Mouse (Mus musculus): ENCODE measurements around the gene Uqcc2. TPM values are rescaled to one million over a fixed set of nuclear protein-coding genes. Genes with fewer than 3 reads are reported as not detected.

Uqcc2 gene
- polyA plus RNA-seq, 1 experiment = 630 TPM

- no peak overlapping the region for H3K4me3 ChIP-seq (ENCODE audit: insufficient read depth, poor library complexity, severe bottlenecking)
These were observed 38.7 kb upstream of the Uqcc2 start for GRCm38 (mm10) chr17:27172459-27172858.

DNA sequence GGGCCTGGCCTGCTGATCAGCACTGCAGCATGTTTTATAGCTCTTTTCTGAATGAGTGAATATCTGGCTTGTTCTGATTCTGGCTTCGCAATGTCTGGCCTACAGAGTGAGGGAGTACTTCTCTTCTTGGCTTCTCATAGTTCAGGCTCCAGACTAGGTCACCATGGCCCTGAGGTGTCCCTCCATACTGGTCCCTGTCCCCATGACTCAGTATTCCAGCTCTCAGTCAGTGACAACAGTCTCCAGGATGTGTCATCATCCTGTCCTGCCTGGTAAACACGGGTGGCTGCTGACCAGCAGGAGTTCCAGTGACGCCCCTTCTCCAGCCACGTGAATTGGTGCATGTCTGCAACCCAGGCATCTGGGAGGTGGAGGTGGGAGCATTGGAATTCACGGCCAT lies 37.4 kb upstream of the Uqcc2 start:
- TF ChIP-seq MYOD1 (IDR thresholded peaks at IDR 0.05; ENCODE audit: control insufficient read depth, insufficient read length, low read depth) (no peak), MYOG (IDR thresholded peaks at IDR 0.05; ENCODE audit: control insufficient read depth, extremely low read depth, insufficient read length) (no peak), CTCF (IDR thresholded peaks at IDR 0.05; ENCODE audit: control insufficient read depth, insufficient read depth, insufficient read length) (no peak), MAX (IDR thresholded peaks at IDR 0.05) (no peak), FOSL1 (IDR thresholded peaks at IDR 0.05; ENCODE audit: insufficient read depth, low read length, poor library complexity, severe bottlenecking) (no peak), USF1 (IDR thresholded peaks at IDR 0.05; ENCODE audit: low read depth) (no peak), CEBPB (IDR thresholded peaks at IDR 0.05; ENCODE audit: low read depth) (no peak)
- Histone ChIP-seq H3K36me3 (ENCODE audit: control insufficient read depth, insufficient read depth) (no peaks in the 10 kb centered on the region), H3ac (ENCODE audit: control insufficient read depth, insufficient read length, low read depth) (no peak overlapping the region), H3K4me3 (ENCODE audit: insufficient read depth, poor library complexity, severe bottlenecking) (no peak overlapping the region), H3K27me3 (ENCODE audit: control insufficient read depth, insufficient read depth, insufficient read length) (no peaks in the 10 kb centered on the region), H3K79me3 (ENCODE audit: low read depth) (no peaks in the 10 kb centered on the region), H3K79me2 (ENCODE audit: control insufficient read depth, insufficient read depth) (no peaks in the 10 kb centered on the region)

More at GRCm38 (mm10) chr17:27172459-27172858, 38.7 kb upstream of the Uqcc2 start:
- no peaks in the 10 kb centered on the region for H3K27me3 ChIP-seq (ENCODE audit: control insufficient read depth, insufficient read depth, insufficient read length)
- H3K79me2 ChIP-seq (ENCODE audit: control insufficient read depth, insufficient read depth) = no peaks in the 10 kb centered on the region
- H3ac ChIP-seq (ENCODE audit: control insufficient read depth, insufficient read length, low read depth) = no peak overlapping the region
- H3K79me3 ChIP-seq (ENCODE audit: low read depth) = no peaks in the 10 kb centered on the region
- H3K36me3 ChIP-seq (ENCODE audit: control insufficient read depth, insufficient read depth) = no peaks in the 10 kb centered on the region
- no peak for TF ChIP-seq MYOG (IDR thresholded peaks at IDR 0.05; ENCODE audit: control insufficient read depth, extremely low read depth, insufficient read length)
- TF ChIP-seq USF1 (IDR thresholded peaks at IDR 0.05; ENCODE audit: low read depth) = no peak
- no peak for TF ChIP-seq FOSL1 (IDR thresholded peaks at IDR 0.05; ENCODE audit: insufficient read depth, low read length, poor library complexity, severe bottlenecking)
- no peak for TF ChIP-seq CTCF (IDR thresholded peaks at IDR 0.05; ENCODE audit: control insufficient read depth, insufficient read depth, insufficient read length)
- TF ChIP-seq MAX (IDR thresholded peaks at IDR 0.05) = no peak
- no peak for TF ChIP-seq CEBPB (IDR thresholded peaks at IDR 0.05; ENCODE audit: low read depth)
- TF ChIP-seq MYOD1 (IDR thresholded peaks at IDR 0.05; ENCODE audit: control insufficient read depth, insufficient read length, low read depth) = no peak

DNA sequence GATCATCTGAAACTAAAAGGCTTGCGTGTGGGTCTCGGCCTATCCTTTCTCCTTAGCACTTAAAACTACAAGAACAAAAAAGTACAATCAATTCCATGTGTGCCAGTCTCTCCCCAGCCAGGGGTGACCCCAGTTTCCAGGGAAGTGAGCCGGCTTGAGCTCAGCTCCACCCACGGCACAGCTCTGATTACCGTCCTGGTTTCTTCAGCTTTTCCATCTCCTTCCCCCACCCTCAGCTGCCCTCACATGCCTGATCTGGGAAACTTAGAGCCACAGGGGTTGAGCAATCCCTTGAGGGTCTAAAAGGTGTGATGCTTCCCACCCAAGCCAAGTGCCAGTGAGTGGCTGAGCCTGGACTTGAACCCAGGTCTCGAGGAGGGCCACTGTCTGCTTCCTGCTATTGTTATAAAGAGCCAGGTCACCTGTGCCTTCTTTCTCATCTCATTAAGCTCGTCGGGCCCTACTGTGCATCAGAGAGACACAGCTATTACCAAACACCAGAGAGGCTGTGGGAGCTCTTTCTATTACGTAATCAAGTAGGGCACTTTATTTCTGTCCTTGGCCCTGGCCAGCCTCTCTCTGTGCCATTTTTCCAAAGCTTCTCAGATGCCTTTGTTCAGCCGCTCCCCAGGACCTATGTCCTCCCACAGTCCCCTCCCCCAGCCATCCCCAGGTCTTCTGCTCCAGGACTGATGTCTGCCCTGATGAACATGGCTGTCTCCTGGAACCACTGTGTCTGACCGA lies 36.4 kb upstream of the Uqcc2 start:
- H3K27me3 ChIP-seq (ENCODE audit: control insufficient read depth, insufficient read depth, insufficient read length) = no peaks in the 10 kb centered on the region
- no peaks in the 10 kb centered on the region for H3K79me3 ChIP-seq (ENCODE audit: low read depth)
- no peak for TF ChIP-seq CTCF (IDR thresholded peaks at IDR 0.05; ENCODE audit: control insufficient read depth, insufficient read depth, insufficient read length)
- no peak for TF ChIP-seq MYOG (IDR thresholded peaks at IDR 0.05; ENCODE audit: control insufficient read depth, extremely low read depth, insufficient read length)
- no peak for TF ChIP-seq MYOD1 (IDR thresholded peaks at IDR 0.05; ENCODE audit: control insufficient read depth, insufficient read length, low read depth)
- TF ChIP-seq FOSL1 (IDR thresholded peaks at IDR 0.05; ENCODE audit: insufficient read depth, low read length, poor library complexity, severe bottlenecking) = no peak
- TF ChIP-seq MAX (IDR thresholded peaks at IDR 0.05) = no peak
- TF ChIP-seq USF1 (IDR thresholded peaks at IDR 0.05; ENCODE audit: low read depth) = no peak
- TF ChIP-seq CEBPB (IDR thresholded peaks at IDR 0.05; ENCODE audit: low read depth) = no peak
- H3K79me2 ChIP-seq (ENCODE audit: control insufficient read depth, insufficient read depth) = no peaks in the 10 kb centered on the region
- H3K36me3 ChIP-seq (ENCODE audit: control insufficient read depth, insufficient read depth) = no peaks in the 10 kb centered on the region
- H3ac ChIP-seq (ENCODE audit: control insufficient read depth, insufficient read length, low read depth) = no peak overlapping the region
- no peak overlapping the region for H3K4me3 ChIP-seq (ENCODE audit: insufficient read depth, poor library complexity, severe bottlenecking)

DNA sequence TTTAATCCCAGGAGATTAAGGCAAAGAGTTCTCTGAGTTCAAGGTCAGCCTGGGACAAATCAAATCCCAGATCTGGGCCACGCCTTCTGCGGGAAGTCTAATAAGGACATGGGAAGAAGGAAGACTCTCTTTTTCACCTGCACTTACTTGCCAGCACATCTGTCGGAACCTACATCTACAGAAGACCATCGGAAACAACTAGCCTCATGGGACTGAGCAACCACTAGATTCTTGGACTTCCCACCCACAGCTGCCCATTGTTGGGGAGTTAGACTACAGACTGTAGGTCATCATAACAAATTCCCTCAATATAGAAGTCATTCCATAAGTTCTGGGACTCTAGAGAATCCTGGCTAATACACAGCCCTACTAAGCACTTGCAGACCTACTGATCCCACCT lies 34.9 kb upstream of the Uqcc2 start:
- Histone ChIP-seq H3ac (ENCODE audit: control insufficient read depth, insufficient read length, low read depth) (no peak overlapping the region), H3K27me3 (ENCODE audit: control insufficient read depth, insufficient read depth, insufficient read length) (no peaks in the 10 kb centered on the region), H3K79me2 (ENCODE audit: control insufficient read depth, insufficient read depth) (no peaks in the 10 kb centered on the region), H3K36me3 (ENCODE audit: control insufficient read depth, insufficient read depth) (no peaks in the 10 kb centered on the region), H3K4me3 (ENCODE audit: insufficient read depth, poor library complexity, severe bottlenecking) (no peak overlapping the region), H3K79me3 (ENCODE audit: low read depth) (no peaks in the 10 kb centered on the region)
- TF ChIP-seq CTCF (IDR thresholded peaks at IDR 0.05; ENCODE audit: control insufficient read depth, insufficient read depth, insufficient read length) = no peak
- TF ChIP-seq MAX (IDR thresholded peaks at IDR 0.05) = no peak
- no peak for TF ChIP-seq MYOD1 (IDR thresholded peaks at IDR 0.05; ENCODE audit: control insufficient read depth, insufficient read length, low read depth)
- no peak for TF ChIP-seq CEBPB (IDR thresholded peaks at IDR 0.05; ENCODE audit: low read depth)
- TF ChIP-seq FOSL1 (IDR thresholded peaks at IDR 0.05; ENCODE audit: insufficient read depth, low read length, poor library complexity, severe bottlenecking) = no peak
- no peak for TF ChIP-seq USF1 (IDR thresholded peaks at IDR 0.05; ENCODE audit: low read depth)
- no peak for TF ChIP-seq MYOG (IDR thresholded peaks at IDR 0.05; ENCODE audit: control insufficient read depth, extremely low read depth, insufficient read length)

DNA sequence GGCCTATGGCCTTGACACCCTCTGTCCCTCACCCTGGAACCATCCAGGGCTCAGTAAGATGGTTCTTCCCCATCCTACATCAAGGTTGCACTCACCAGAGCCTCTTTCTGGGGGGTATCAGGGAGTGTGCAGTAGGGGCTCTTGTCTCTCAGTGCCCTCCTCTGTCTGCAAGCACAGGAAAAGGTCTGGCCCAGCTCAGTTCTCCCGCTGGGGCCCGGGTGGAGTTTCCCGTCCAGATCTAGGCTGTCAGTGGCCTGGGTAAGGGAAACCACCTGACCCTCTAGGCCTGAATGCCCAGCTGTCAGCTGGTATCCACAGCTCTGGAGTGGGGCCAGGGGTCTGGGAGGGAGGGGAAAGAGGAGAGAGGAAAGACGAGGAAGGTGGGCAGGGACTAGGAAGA lies 33.8 kb upstream of the Uqcc2 start, which contains the start of gene Ip6k3:
TSS of gene Ip6k3 (minus strand) at position 251 of the 400 bp plus-strand sequence.
- H3K79me2 ChIP-seq (ENCODE audit: control insufficient read depth, insufficient read depth) = no peaks in the 10 kb centered on the region
- H3K4me3 ChIP-seq (ENCODE audit: insufficient read depth, poor library complexity, severe bottlenecking) = no peak within 1 kb of the TSS
- H3K27me3 ChIP-seq (ENCODE audit: control insufficient read depth, insufficient read depth, insufficient read length) = no peaks in the 10 kb centered on the region
- no peak for TF ChIP-seq USF1 (IDR thresholded peaks at IDR 0.05; ENCODE audit: low read depth)
- no peak for TF ChIP-seq FOSL1 (IDR thresholded peaks at IDR 0.05; ENCODE audit: insufficient read depth, low read length, poor library complexity, severe bottlenecking)
- TF ChIP-seq CTCF (IDR thresholded peaks at IDR 0.05; ENCODE audit: control insufficient read depth, insufficient read depth, insufficient read length) = no peak
- TF ChIP-seq MYOD1 (IDR thresholded peaks at IDR 0.05; ENCODE audit: control insufficient read depth, insufficient read length, low read depth) = no peak
- TF ChIP-seq MYOG (IDR thresholded peaks at IDR 0.05; ENCODE audit: control insufficient read depth, extremely low read depth, insufficient read length) = no peak
- no peak for TF ChIP-seq CEBPB (IDR thresholded peaks at IDR 0.05; ENCODE audit: low read depth)
- no peak for TF ChIP-seq MAX (IDR thresholded peaks at IDR 0.05)
- H3K79me3 ChIP-seq (ENCODE audit: low read depth) = no peaks in the 10 kb centered on the region
- H3K36me3 ChIP-seq (ENCODE audit: control insufficient read depth, insufficient read depth) = no peaks in the 10 kb centered on the region
- H3ac ChIP-seq (ENCODE audit: control insufficient read depth, insufficient read length, low read depth) = no peak within 1 kb of the TSS

All from C2C12 (cell line).